Mouse (Mus musculus): ENCODE measurements around the gene Olfr582.

The Olfr582 gene

DNA sequence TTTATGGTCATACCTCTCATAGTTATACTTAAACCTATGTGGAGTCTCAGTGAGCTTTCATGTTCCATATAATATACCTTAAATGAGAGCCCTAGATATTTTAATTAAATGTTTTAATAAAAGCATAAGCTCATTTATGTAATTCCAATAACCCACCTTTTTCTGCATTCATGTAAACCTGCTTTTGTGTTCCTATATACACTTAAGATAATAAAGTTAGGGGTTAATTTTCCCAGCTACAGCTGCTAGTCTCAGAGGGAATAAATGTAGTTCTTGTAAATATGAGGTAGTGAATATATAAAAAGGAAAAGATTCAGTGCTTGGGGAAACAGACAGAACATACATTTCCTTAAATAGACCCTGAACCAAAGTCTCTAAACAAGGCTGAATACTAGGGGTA lies at the start of gene Olfr582:
Gene Olfr582 (plus strand): TSS at position 301 of the 400 bp plus-strand sequence.
- no peak for DNase-seq (ENCODE audit: low read depth, low spot score)

DNA sequence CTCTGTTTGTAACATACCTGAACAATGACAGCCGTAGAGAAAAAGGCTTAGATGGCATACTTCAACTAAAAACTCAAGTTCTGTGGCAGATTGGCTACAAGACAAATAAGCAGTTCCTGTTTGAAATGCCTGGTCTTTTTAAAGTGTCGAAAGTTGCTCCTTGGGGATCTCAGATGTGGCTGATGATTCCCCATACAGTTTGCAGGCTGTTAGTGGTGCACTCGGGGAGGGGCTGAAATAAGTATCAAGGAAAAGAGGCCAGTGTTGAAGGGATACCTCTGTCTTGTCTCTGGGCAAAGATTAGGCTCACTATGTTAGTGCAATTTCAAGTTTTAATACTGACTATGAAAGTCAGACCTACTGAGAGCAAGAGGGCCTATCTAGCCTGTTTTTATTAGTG lies 48.6 kb upstream of the Olfr582 start, which contains the start of gene Olfr578:
Gene Olfr578 (minus strand): TSS at position 101 of the 400 bp plus-strand sequence.
- DNase-seq (ENCODE audit: low read depth, low spot score) = no peak

DNA sequence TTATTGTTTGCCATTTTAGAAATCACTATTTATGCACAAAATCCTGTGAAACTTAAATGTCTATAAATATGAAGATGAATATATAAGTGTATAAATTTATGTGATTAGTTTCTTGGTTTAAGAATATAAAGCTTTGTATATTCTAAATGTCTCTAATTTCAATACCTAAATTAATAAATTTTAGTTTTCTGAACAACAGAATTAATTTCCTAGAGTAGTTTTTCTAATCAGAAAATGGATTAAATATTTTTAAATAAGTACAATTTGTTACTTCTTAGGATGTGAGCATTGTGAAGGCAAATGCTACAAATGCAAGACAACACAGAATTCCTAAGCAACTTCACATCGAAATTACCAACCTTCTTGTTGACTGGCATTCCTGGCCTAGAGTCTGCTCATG lies 13.2 kb downstream of the Olfr582 start, which contains the start of gene Olfr583:
Gene Olfr583 (plus strand): TSS at position 301 of the 400 bp plus-strand sequence.
- DNase-seq (ENCODE audit: low read depth, low spot score) = no peak

DNA sequence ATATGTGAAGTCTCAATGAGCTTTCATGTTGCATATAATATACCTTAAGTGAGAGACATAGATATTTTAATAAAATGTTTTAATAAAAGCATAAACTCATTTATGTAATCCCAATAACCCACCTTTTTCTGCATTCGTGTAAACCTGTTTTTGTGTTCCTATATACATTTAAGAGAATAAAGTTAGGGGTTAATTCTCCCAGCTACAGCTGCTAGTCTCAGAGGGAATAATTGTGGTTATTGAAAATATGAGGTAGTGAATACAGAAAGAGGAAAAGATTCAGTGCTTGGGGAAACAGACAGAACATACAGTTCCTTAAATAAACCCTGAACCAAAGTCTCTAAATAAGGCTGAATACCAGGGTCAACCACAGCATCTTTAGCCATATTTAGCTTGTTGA lies 43.8 kb downstream of the Olfr582 start, which contains the start of gene Olfr584:
Gene Olfr584 (plus strand): TSS at position 301 of the 400 bp plus-strand sequence.
- no peak for DNase-seq (ENCODE audit: low read depth, low spot score)

Measured in forelimb bud, embryonic 11.5 days (tissue).